Mouse (Mus musculus): ENCODE results near the gene Ap3s2. TPM values are rescaled to one million over a fixed set of nuclear protein-coding genes. Genes with fewer than 3 reads are reported as not detected.

The Ap3s2 gene
- polyA plus RNA-seq (2012; ENCODE audit: insufficient read depth, insufficient read length, missing spikeins): 13.7 and 18.6 TPM in 2 replicates

DNA sequence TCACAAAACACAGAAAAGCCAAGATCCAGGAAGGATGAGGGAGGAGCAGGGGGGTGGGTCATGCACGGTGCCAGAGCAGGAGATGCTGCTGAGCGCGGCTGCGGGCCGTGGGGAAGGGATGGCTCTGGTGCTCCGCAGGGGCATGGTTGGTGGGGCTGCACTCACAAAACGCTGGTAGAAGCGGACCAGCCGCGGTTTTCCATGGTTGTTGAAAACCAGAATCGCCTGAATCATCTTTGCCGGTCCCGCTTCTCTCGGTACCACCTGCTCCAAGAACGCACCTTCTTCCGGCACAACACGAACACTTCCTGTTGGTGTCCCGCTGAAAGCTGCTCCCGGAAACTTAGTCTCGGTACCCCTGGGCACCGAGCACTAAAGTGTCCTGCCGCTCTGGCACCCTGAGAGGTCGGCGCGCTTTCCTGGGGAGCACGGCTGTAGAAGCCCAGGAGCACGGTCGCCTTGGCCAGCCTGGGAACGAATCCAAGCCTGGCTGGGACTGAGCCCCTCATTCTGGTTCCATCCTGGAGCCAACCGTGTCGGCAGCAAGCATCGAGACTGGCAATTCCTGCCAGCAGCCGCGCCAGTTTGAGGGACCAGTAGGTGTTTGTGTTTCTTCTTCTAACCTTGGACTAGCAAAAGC is at the start of gene Ap3s2:
TSS of gene Ap3s2 (minus strand) at position 306 of the 640 bp plus-strand sequence.
- Histone ChIP-seq H3K27ac (ENCODE audit: insufficient read depth, low read depth, low read length) (peak within 1 kb of the TSS; percentile 18), H3K4me3 (ENCODE audit: insufficient read depth, low read length) (peak within 1 kb of the TSS; percentile 86), H3K4me1 (ENCODE audit: control insufficient read depth, insufficient read depth, low read length) (peaks cover 22% of the 10 kb centered on the region)
- TF ChIP-seq POLR2A (IDR thresholded peaks at IDR 0.05; ENCODE audit: borderline replicate concordance, low read depth, low read length): no peak
- no peak for TF ChIP-seq CTCF (IDR thresholded peaks at IDR 0.05; ENCODE audit: low read depth, low read length)

DNA sequence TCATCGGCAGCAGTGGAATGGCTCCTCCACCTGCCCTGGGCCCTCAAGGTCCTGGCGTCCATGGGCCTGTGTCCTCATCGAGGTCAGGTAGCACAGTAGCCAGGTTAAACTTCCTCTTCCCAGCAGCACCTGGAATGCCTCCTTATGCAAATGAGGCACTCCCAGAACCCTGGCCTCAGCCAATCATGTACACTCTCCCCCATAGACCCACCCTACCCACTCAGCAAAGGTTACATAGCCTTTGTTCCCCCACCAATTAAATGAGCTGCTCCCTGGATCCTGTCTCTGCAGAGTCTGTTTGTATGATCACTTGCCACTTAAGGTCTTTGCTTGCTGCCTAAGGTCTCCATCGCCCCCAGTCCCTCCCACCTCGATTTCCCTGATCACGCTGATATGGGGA is 47.9 kb upstream of the Ap3s2 start:
- Histone ChIP-seq H3K4me1 (ENCODE audit: control insufficient read depth, insufficient read depth, low read length) (no peaks in the 10 kb centered on the region), H3K27ac (ENCODE audit: insufficient read depth, low read depth, low read length) (no peak overlapping the region), H3K4me3 (ENCODE audit: insufficient read depth, low read length) (no peak overlapping the region)
- no peak for TF ChIP-seq CTCF (IDR thresholded peaks at IDR 0.05; ENCODE audit: low read depth, low read length)
- TF ChIP-seq POLR2A (IDR thresholded peaks at IDR 0.05; ENCODE audit: borderline replicate concordance, low read depth, low read length): no peak

DNA sequence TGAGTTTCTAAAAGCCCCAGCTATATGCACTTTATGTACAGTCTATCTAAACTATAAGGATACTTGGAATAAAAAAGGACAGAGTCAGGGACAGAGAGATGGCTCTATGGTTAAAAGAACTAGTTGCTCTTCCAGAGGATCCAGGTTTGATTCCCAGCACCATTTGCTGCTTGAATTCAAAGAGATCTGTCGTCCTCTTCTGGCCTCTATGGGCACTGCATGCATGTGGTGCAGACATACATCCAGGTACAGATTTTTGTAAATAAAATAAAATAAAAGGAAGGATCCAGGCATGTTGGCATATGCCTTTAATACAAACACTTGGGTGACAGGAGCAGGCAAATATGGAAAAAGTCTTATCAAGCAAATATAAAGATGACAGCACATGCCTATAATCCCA is 41.2 kb upstream of the Ap3s2 start:
- no peaks in the 10 kb centered on the region for H3K4me1 ChIP-seq (ENCODE audit: control insufficient read depth, insufficient read depth, low read length)
- no peak for TF ChIP-seq POLR2A (IDR thresholded peaks at IDR 0.05; ENCODE audit: borderline replicate concordance, low read depth, low read length)
- no peak for TF ChIP-seq CTCF (IDR thresholded peaks at IDR 0.05; ENCODE audit: low read depth, low read length)
- no peak overlapping the region for H3K27ac ChIP-seq (ENCODE audit: insufficient read depth, low read depth, low read length)
- no peak overlapping the region for H3K4me3 ChIP-seq (ENCODE audit: insufficient read depth, low read length)

DNA sequence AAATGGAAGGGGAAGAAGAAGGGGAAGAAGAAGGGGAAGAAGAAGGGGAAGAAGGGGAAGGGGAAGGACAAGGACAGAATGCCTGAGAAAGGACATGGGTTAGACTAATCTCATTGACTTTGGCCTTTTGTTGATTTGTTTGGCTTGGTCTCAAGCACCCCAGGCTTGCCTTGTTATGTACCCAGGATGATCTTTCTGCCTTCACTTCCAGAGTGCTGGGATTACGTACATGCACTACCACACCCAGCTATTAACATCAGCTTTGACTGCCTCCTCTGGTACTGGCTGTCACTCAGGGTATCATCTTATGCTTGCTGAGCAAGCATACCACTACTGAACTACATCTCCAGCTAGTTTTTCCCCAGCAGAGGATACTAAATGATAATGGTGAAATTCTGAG is 35.7 kb upstream of the Ap3s2 start:
- Histone ChIP-seq H3K27ac (ENCODE audit: insufficient read depth, low read depth, low read length) (no peak overlapping the region), H3K4me1 (ENCODE audit: control insufficient read depth, insufficient read depth, low read length) (no peaks in the 10 kb centered on the region), H3K4me3 (ENCODE audit: insufficient read depth, low read length) (no peak overlapping the region)
- no peak for TF ChIP-seq POLR2A (IDR thresholded peaks at IDR 0.05; ENCODE audit: borderline replicate concordance, low read depth, low read length)
- TF ChIP-seq CTCF (IDR thresholded peaks at IDR 0.05; ENCODE audit: low read depth, low read length): no peak

DNA sequence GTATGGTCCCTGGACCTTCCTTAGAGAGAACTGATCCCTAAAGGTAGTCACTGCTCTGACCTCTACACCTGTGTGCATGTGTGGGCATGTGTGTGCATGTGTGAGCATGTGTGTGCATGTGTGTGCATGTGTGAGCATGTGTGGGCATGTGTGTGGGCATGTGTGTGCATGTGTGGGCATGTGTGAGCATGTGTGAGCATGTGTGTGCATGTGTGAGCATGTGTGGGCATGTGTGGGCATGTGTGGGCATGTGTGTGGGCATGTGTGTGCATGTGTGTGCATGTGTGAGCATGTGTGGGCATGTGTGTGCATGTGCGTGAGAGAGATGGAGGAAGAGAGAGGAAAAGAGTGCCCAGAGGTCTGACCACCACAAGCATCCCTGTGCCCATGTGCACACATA is 34.4 kb upstream of the Ap3s2 start:
- H3K27ac ChIP-seq (ENCODE audit: insufficient read depth, low read depth, low read length): no peak overlapping the region
- no peak for TF ChIP-seq CTCF (IDR thresholded peaks at IDR 0.05; ENCODE audit: low read depth, low read length)
- no peak for TF ChIP-seq POLR2A (IDR thresholded peaks at IDR 0.05; ENCODE audit: borderline replicate concordance, low read depth, low read length)
- no peaks in the 10 kb centered on the region for H3K4me1 ChIP-seq (ENCODE audit: control insufficient read depth, insufficient read depth, low read length)
- H3K4me3 ChIP-seq (ENCODE audit: insufficient read depth, low read length): no peak overlapping the region

DNA sequence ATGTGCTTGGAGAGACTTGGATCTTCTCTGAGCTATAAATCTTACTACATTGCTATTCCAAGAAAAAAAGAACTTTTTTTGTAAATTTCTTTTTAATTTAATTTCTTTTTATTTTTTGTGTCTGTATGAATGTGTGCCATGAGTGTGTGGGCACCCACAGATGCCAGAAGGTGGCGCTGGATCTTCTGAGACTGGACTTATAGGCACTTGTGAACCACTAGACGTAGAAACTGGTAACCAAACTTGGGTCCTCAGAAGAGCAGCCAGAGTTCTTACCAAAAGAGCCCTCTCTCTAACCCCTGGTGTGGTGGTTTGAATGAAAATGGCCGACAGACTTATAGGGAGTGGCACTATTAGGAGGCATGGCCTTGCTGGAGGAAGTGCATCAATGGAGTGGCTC is 30.6 kb upstream of the Ap3s2 start:
- TF ChIP-seq CTCF (IDR thresholded peaks at IDR 0.05; ENCODE audit: low read depth, low read length): no peak
- no peak for TF ChIP-seq POLR2A (IDR thresholded peaks at IDR 0.05; ENCODE audit: borderline replicate concordance, low read depth, low read length)
- no peak overlapping the region for H3K4me3 ChIP-seq (ENCODE audit: insufficient read depth, low read length)
- H3K27ac ChIP-seq (ENCODE audit: insufficient read depth, low read depth, low read length): no peak overlapping the region
- no peaks in the 10 kb centered on the region for H3K4me1 ChIP-seq (ENCODE audit: control insufficient read depth, insufficient read depth, low read length)

DNA sequence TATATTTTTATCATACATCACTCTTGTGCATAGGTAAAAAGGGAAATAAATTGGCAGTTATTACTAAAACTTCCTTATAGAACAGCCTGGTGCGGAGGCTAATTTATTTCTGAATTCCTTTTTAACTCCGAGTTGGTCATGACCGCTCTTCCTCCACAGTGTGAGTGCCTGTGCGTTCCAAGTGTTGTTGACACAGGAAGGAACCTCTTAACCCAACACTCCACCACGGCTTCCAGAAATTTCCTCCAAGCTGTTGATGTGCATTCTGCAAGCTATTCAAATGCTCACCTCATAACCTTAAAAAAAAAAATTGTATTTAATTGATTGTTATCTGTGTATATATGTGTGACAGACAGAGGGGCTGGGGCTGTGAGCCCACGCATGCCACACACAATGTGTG is 29.8 kb upstream of the Ap3s2 start:
- no peak for TF ChIP-seq POLR2A (IDR thresholded peaks at IDR 0.05; ENCODE audit: borderline replicate concordance, low read depth, low read length)
- TF ChIP-seq CTCF (IDR thresholded peaks at IDR 0.05; ENCODE audit: low read depth, low read length): no peak
- Histone ChIP-seq H3K4me1 (ENCODE audit: control insufficient read depth, insufficient read depth, low read length) (no peaks in the 10 kb centered on the region), H3K4me3 (ENCODE audit: insufficient read depth, low read length) (no peak overlapping the region), H3K27ac (ENCODE audit: insufficient read depth, low read depth, low read length) (no peak overlapping the region)

DNA sequence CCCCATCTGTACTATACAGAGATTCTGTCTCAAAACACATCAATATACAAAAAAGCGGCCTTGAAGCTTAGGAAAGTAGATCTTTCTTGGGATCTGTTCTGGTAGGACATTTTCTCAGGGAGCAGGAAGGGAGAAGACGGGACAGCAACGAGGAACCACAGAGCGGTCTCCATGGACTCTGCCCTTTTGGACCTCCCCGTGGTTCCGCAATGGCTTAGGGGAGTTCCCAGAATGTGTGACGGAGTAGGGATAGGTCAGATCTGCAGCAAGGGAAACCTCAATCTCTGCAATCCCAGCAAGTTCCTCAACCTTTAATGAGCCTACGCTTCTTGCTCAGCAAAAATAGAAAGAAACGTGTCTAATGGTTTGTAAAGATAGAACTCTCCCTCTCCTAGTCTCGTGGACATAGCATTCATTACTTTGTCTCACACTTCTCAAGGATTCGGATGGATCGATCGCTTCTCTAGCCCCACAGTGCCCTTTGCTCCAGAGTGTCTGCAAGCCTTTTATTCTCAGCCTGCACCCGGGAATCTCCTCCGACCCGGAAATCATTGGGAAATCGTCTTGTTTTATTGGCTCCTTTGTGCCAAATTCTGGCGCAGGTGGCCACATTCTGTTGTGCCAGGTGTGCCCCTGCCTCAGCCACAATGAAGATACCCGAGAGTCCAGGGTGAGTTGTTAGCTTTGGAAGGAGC is 15.2 kb upstream of the Ap3s2 start:
- TF ChIP-seq CTCF (IDR thresholded peaks at IDR 0.05; ENCODE audit: low read depth, low read length): no peak
- Histone ChIP-seq H3K4me1 (ENCODE audit: control insufficient read depth, insufficient read depth, low read length) (peaks cover 12% of the 10 kb centered on the region), H3K4me3 (ENCODE audit: insufficient read depth, low read length) (peak overlapping the region; percentile 81), H3K27ac (ENCODE audit: insufficient read depth, low read depth, low read length) (peak overlapping the region; percentile 46)

DNA sequence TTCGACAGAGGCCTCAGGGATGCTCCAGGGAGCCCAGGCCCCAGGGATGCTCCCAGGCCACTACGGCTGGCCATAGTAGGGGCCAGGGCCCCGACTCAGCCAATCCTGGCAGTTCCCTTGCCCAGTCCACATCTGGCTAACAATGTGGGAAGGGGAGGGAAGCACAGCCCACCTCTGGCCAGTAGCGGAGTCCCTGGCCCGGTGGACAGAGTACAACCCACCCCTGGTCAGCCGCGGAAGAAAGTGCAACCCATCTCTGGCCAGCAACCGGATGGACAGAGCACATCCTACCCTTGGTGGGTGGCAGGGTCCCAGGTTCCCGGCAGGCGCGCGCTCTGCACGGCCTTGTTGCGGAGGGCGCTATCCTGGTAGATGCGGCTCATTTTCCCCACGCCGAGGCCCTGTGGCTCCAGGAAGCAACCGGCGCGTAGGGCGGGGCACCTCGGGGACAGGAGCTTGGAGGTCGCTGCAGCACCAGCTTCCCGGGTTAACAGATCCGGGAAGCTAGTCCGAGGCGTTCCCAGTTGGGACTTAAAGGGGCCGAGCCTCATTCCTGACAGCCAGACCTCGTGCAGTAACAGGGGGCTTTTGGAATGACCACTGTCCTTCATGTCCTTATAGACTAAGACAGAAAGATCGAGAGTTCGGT is 14.5 kb upstream of the Ap3s2 start, which contains the start of gene Arpin:
TSS of gene Arpin (minus strand) at position 498 of the 649 bp plus-strand sequence.
- H3K27ac ChIP-seq (ENCODE audit: insufficient read depth, low read depth, low read length): peak within 1 kb of the TSS; percentile 46
- H3K4me3 ChIP-seq (ENCODE audit: insufficient read depth, low read length): peak within 1 kb of the TSS; percentile 81
- TF ChIP-seq CTCF (IDR thresholded peaks at IDR 0.05; ENCODE audit: low read depth, low read length): no peak
- TF ChIP-seq POLR2A (IDR thresholded peaks at IDR 0.05; ENCODE audit: borderline replicate concordance, low read depth, low read length): no peak
- H3K4me1 ChIP-seq (ENCODE audit: control insufficient read depth, insufficient read depth, low read length): peaks cover 12% of the 10 kb centered on the region

DNA sequence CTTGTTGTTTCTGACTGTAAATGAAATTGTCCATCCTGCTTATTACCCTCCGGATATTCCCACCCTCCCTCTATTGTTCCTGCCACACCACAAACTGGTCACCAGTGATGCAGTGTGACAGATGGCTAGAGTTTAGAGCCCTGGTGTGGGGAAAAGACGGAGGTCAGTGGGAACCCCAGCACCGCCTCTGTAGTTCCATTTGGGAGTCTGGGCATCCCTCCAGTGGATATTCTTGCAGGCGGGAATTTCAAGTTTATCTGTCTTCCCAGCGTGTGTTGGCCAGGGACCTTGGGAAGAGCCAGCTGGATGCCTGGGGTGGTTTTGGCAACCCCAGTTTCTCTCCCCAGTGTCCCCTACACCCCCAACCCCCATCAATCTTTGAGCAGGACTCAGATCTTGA is 14.0 kb upstream of the Ap3s2 start:
- H3K4me1 ChIP-seq (ENCODE audit: control insufficient read depth, insufficient read depth, low read length): peaks cover 12% of the 10 kb centered on the region
- no peak overlapping the region for H3K27ac ChIP-seq (ENCODE audit: insufficient read depth, low read depth, low read length)
- no peak for TF ChIP-seq CTCF (IDR thresholded peaks at IDR 0.05; ENCODE audit: low read depth, low read length)
- no peak for TF ChIP-seq POLR2A (IDR thresholded peaks at IDR 0.05; ENCODE audit: borderline replicate concordance, low read depth, low read length)
- H3K4me3 ChIP-seq (ENCODE audit: insufficient read depth, low read length): peak overlapping the region; percentile 81
